Mouse (Mus musculus): Measurements from ENCODE around the gene Zranb2. TPM values are rescaled to one million over a fixed set of nuclear protein-coding genes. Genes with fewer than 3 reads are reported as not detected.

The Zranb2 gene
- 78.1 and 87.2 TPM in 2 replicates for polyA plus RNA-seq (2015; fragmentation: Nextera tagmentation; extraction: Ambion mirVana)

- Histone ChIP-seq H3K36me3 (0 out of 2 replicates have a peak, but pooled peaks cover 4% of the 10 kb centered on the region), H3K9ac (peak within 1 kb of the TSS; percentile 71), H3K27me3 (replicated peaks) (peaks cover 21% of the 10 kb centered on the region), H3K4me1 (0 out of 2 replicates have a peak, but pooled peaks cover 4% of the 10 kb centered on the region), H3K27ac (peak within 1 kb of the TSS; percentile 86), H3K9me3 (no peaks in the 10 kb centered on the region), H3K4me3 (replicated peaks) (peak within 1 kb of the TSS; percentile 84), H3K4me2 (peak within 1 kb of the TSS; percentile 62)
- ATAC-seq (ENCODE audit: insufficient read depth, low FRiP score, low read depth) = peak; percentile 92
- WGBS = under 1% methylated on average over 89 of the region's 91 CpGs
Measured at GRCm38 (mm10) chr3:157533964-157534785, at the start of gene Zranb2. Gene Zranb2, plus strand, starts transcription at chr3:157534160.

- WGBS = 72% methylated on average over 4 of the region's 4 CpGs
- no peaks in the 10 kb centered on the region for H3K9me3 ChIP-seq
- H3K9ac ChIP-seq = no peak overlapping the region
- no peak overlapping the region for H3K4me2 ChIP-seq
- H3K27me3 ChIP-seq (replicated peaks) = no peaks in the 10 kb centered on the region
- no peaks in the 10 kb centered on the region for H3K36me3 ChIP-seq
- H3K4me1 ChIP-seq = no peaks in the 10 kb centered on the region
- no peak overlapping the region for H3K27ac ChIP-seq
- no peak for ATAC-seq (ENCODE audit: insufficient read depth, low FRiP score, low read depth)
- no peak overlapping the region for H3K4me3 ChIP-seq (replicated peaks)
Measured at GRCm38 (mm10) chr3:157492043-157492442, 41.9 kb upstream of the Zranb2 start.

DNA sequence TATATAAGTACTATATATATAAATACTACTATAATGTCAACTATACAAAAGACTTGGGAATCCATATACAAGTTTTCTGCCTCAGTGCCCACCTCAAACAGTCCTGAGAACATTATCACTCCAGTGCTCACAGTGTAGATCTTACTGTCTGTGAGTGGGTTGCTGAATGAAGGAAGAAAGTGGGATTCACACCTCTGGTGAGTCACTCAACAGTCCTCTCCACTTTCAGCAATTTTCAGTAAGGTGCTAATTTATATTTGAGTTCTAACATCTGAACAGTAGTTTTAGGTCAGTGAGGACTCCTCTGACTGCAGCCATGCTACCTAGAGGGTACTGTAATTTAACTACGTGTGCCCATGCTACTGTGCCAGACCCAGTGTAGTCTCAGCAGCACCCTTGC is 31.7 kb upstream of the Zranb2 start:
- no peaks in the 10 kb centered on the region for H3K27me3 ChIP-seq (replicated peaks)
- H3K4me1 ChIP-seq = no peaks in the 10 kb centered on the region
- H3K27ac ChIP-seq = no peak overlapping the region
- H3K36me3 ChIP-seq = no peaks in the 10 kb centered on the region
- 80% methylated on average over 1 of the region's 1 CpGs for WGBS
- no peak overlapping the region for H3K9ac ChIP-seq
- H3K9me3 ChIP-seq = no peaks in the 10 kb centered on the region
- ATAC-seq (ENCODE audit: insufficient read depth, low FRiP score, low read depth) = no peak
- H3K4me2 ChIP-seq = no peak overlapping the region
- H3K4me3 ChIP-seq (replicated peaks) = no peak overlapping the region

GRCm38 (mm10) chr3:157514116-157514796 is 19.7 kb upstream of the Zranb2 start:
- Histone ChIP-seq H3K9ac (no peak overlapping the region), H3K36me3 (no peaks in the 10 kb centered on the region), H3K9me3 (no peaks in the 10 kb centered on the region), H3K27me3 (replicated peaks) (no peaks in the 10 kb centered on the region), H3K4me2 (no peak overlapping the region), H3K4me1 (no peaks in the 10 kb centered on the region), H3K27ac (no peak overlapping the region), H3K4me3 (replicated peaks) (no peak overlapping the region)
- 45% methylated on average over 5 of the region's 5 CpGs for WGBS
- ATAC-seq (ENCODE audit: insufficient read depth, low FRiP score, low read depth) = no peak

GRCm38 (mm10) chr3:157516471-157516870 is 17.5 kb upstream of the Zranb2 start:
- Histone ChIP-seq H3K36me3 (no peaks in the 10 kb centered on the region), H3K27me3 (replicated peaks) (no peaks in the 10 kb centered on the region), H3K4me2 (no peak overlapping the region), H3K4me1 (no peaks in the 10 kb centered on the region), H3K9ac (no peak overlapping the region), H3K9me3 (no peaks in the 10 kb centered on the region), H3K4me3 (replicated peaks) (no peak overlapping the region), H3K27ac (no peak overlapping the region)
- ATAC-seq (ENCODE audit: insufficient read depth, low FRiP score, low read depth) = no peak
- 44% methylated on average over 3 of the region's 3 CpGs for WGBS

- no peak for ATAC-seq (ENCODE audit: insufficient read depth, low FRiP score, low read depth)
- 52% methylated on average over 2 of the region's 2 CpGs for WGBS
- no peaks in the 10 kb centered on the region for H3K9me3 ChIP-seq
Measured at GRCm38 (mm10) chr3:157517992-157518391, 16.0 kb upstream of the Zranb2 start.

DNA sequence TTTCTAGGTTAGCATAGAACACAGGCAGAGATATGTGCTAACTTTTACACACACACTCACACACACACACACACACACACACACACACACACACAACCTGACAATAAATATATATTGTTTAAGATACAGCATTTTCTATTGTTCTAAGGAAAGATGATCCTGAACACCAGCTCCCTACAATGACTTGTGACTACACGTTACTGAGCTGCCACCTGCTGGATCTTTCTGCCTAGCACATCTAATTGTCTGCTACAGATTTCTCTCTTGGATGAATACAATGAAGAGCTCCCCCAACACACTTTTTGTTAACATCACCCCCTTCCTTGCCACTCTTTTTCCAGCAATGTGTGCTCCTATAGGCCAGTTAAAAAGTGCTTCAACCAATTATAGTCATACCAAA is 13.5 kb upstream of the Zranb2 start:
- no peaks in the 10 kb centered on the region for H3K36me3 ChIP-seq
- H3K27me3 ChIP-seq (replicated peaks) = 0 out of 2 replicates have a peak, but pooled peaks cover 3% of the 10 kb centered on the region
- no peak overlapping the region for H3K4me3 ChIP-seq (replicated peaks)
- H3K4me2 ChIP-seq = no peak overlapping the region
- ATAC-seq (ENCODE audit: insufficient read depth, low FRiP score, low read depth) = no peak
- H3K9ac ChIP-seq = no peak overlapping the region
- H3K4me1 ChIP-seq = no peaks in the 10 kb centered on the region
- no peak overlapping the region for H3K27ac ChIP-seq
- 0% methylated on average over 1 of the region's 1 CpGs for WGBS
- no peaks in the 10 kb centered on the region for H3K9me3 ChIP-seq

More at GRCm38 (mm10) chr3:157517992-157518391, 16.0 kb upstream of the Zranb2 start:
- Histone ChIP-seq H3K27ac (no peak overlapping the region), H3K4me3 (replicated peaks) (no peak overlapping the region), H3K9ac (no peak overlapping the region), H3K36me3 (no peaks in the 10 kb centered on the region), H3K4me1 (no peaks in the 10 kb centered on the region), H3K27me3 (replicated peaks) (0 out of 2 replicates have a peak, but pooled peaks cover 3% of the 10 kb centered on the region), H3K4me2 (no peak overlapping the region)

GRCm38 (mm10) chr3:157523834-157524233 is 10.1 kb upstream of the Zranb2 start:
- Histone ChIP-seq H3K4me1 (no peaks in the 10 kb centered on the region), H3K9ac (no peak overlapping the region), H3K27me3 (replicated peaks) (0 out of 2 replicates have a peak, but pooled peaks cover 3% of the 10 kb centered on the region), H3K27ac (no peak overlapping the region), H3K9me3 (no peaks in the 10 kb centered on the region), H3K36me3 (no peaks in the 10 kb centered on the region), H3K4me2 (no peak overlapping the region), H3K4me3 (replicated peaks) (no peak overlapping the region)
- no peak for ATAC-seq (ENCODE audit: insufficient read depth, low FRiP score, low read depth)
- WGBS = 38% methylated on average over 1 of the region's 1 CpGs

DNA sequence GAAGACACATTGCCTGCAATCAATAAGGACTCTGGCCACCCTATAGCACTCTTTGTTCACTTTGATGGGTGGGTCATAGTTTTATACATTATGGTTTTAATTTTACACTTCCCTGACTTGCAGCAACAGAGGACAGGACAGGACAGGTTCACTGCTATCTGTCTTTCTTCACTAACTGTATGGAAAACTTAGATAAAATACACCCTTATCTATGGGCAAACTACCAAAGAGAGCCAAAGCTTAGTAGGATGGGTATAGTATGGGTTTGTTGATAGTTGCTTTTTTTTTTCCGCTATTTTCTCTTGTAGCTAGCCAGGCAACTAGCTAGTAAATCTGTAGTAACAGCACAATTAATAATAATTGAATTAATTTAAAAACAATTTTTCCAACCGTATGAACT is 2.4 kb upstream of the Zranb2 start:
- ATAC-seq (ENCODE audit: insufficient read depth, low FRiP score, low read depth) = no peak

DNA sequence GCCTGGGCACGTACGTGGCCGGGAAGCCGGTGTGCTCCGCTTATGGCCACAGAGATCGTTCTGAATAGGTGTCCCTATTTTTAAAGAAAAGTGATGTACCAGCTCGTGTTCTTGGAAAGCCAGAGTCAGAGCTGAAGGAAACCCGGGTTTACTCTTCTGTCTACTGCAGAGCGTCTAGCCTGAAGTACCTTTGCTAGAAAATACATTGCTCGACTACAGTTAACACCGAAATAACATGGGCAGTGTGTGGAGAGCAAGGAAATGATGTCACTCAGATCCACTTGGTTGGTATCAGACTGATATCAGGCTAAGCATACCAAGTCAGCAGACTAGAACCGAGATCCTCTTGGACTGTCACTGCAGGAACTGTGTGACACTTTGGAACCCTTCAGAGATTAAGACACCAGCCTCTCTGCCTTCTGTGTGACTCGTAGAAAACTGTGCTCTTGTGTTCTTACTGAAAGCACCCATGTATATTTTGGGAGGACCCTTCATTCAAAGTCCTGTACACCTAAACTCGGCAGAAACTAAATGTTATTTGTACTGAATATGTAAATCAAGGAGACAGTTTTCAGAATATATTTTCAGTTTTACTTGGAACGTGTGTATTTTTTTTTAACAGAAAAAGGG is 941 bp downstream of the Zranb2 start:
- Histone ChIP-seq H3K36me3 (0 out of 2 replicates have a peak, but pooled peaks cover 10% of the 10 kb centered on the region), H3K27me3 (replicated peaks) (peaks cover 17% of the 10 kb centered on the region), H3K4me3 (replicated peaks) (peak overlapping the region; percentile 84), H3K4me2 (peak overlapping the region; percentile 62), H3K4me1 (0 out of 2 replicates have a peak, but pooled peaks cover 4% of the 10 kb centered on the region), H3K9ac (peak overlapping the region; percentile 71), H3K27ac (peak overlapping the region; percentile 86), H3K9me3 (no peaks in the 10 kb centered on the region)
- peak; percentile 41; the same call in 1 of the 2 replicates for ATAC-seq (ENCODE audit: insufficient read depth, low FRiP score, low read depth)
- 2% methylated on average over 15 of the region's 15 CpGs for WGBS

More for the DNA sequence above, 2.4 kb upstream of the Zranb2 start:
- no peak overlapping the region for H3K4me3 ChIP-seq (replicated peaks)
- H3K4me2 ChIP-seq = no peak overlapping the region
- H3K27ac ChIP-seq = no peak overlapping the region
- 0 out of 2 replicates have a peak, but pooled peaks cover 4% of the 10 kb centered on the region for H3K4me1 ChIP-seq
- no peak overlapping the region for H3K9ac ChIP-seq
- peaks cover 21% of the 10 kb centered on the region for H3K27me3 ChIP-seq (replicated peaks)
- no peaks in the 10 kb centered on the region for H3K9me3 ChIP-seq
- WGBS = 82% methylated on average over 2 of the region's 2 CpGs
- H3K36me3 ChIP-seq = no peaks in the 10 kb centered on the region

DNA sequence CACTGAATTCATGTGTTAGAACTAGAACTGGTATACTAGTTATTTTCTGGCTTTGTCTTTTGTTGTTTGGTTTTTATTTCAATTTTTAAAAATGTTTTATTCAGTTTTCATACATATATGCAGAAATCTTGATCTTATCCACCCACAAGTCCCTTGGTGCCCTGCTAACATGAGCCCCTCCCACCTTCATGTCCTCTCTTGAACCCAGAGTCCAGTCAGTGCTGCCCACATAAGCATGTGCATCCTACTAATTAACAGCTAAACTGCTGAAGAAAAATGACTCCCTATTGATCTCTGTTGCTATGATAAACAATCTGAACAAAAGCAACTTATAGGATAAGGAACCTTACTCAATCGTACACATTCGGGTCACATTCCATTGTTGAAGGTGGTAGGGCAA is 15.4 kb downstream of the Zranb2 start:
- Histone ChIP-seq H3K9ac (no peak overlapping the region), H3K27me3 (replicated peaks) (no peaks in the 10 kb centered on the region), H3K4me2 (no peak overlapping the region), H3K4me1 (no peaks in the 10 kb centered on the region), H3K4me3 (replicated peaks) (no peak overlapping the region), H3K36me3 (peaks cover 18% of the 10 kb centered on the region; the same call in 1 of the 2 replicates), H3K9me3 (no peaks in the 10 kb centered on the region), H3K27ac (no peak overlapping the region)
- 92% methylated on average over 2 of the region's 2 CpGs for WGBS
- ATAC-seq (ENCODE audit: insufficient read depth, low FRiP score, low read depth) = no peak

All from stomach, embryonic 15.5 days (tissue).